Mouse (Mus musculus) CH12.LX (cell line): ENCODE results near the gene Ifit3. TPM values are rescaled to one million over a fixed set of nuclear protein-coding genes. Genes with fewer than 3 reads are reported as not detected.

Experiments
- DNase-seq: peaks from one replicate; pipeline ENCODE4 v3.0.0-alpha.2; 2013; ENCODE audit errors: extremely low read depth
- H3K27ac ChIP-seq: 2 replicates; pipeline ENCODE4 v1.5.1; 2012; ENCODE audit warnings: low read depth, mild to moderate bottlenecking, control low read depth, moderate library complexity; ENCODE audit not compliant: insufficient read depth
- H3K27me3 ChIP-seq: replicated peaks from 2 replicates; pipeline ENCODE3; 2012; ENCODE audit warnings: inconsistent platforms
- H3K36me3 ChIP-seq, 2 experiments: replicated peaks in 1 of 2; 2 replicates each; pipeline versions ENCODE3 to v1.6.1; 2012; ENCODE audit warnings: inconsistent platforms in 1 of 2, low read length in 1 of 2, mild to moderate bottlenecking in 1 of 2, mixed read lengths in 1 of 2, moderate library complexity in 1 of 2; ENCODE audit not compliant: control insufficient read depth in 1 of 2, insufficient read depth in 1 of 2
- H3K4me1 ChIP-seq, 2 experiments: 2 replicates each; pipeline ENCODE4 v1.6.1; 2012; ENCODE audit warnings: inconsistent platforms in 1 of 2, moderate library complexity in 1 of 2; ENCODE audit not compliant: insufficient read depth in 2 of 2, control insufficient read depth in 1 of 2
- H3K4me2 ChIP-seq: 2 replicates; pipeline ENCODE4 v1.6.1; 2012; ENCODE audit warnings: low read depth, mild to moderate bottlenecking, control low read depth; ENCODE audit not compliant: poor library complexity, insufficient read depth, severe bottlenecking
- H3K4me3 ChIP-seq, 3 experiments: fragments of 150-350 bp in 1 of 3; sonication (generic) in 1 of 3; replicated peaks in 1 of 3; 2 replicates each; pipeline versions ENCODE3 to v1.5.1; 2011 to 2012; ENCODE audit warnings: low read depth in 2 of 3, low read length in 2 of 3, mild to moderate bottlenecking in 2 of 3, moderate library complexity in 2 of 3, control low read depth in 1 of 3, improper control_type of control experiment in 1 of 3, inconsistent platforms in 1 of 3, mixed read lengths in 1 of 3; ENCODE audit not compliant: poor library complexity in 1 of 3
- H3K79me2 ChIP-seq: replicated peaks from 2 replicates; pipeline ENCODE4 v1.6.1; 2012; ENCODE audit warnings: mild to moderate bottlenecking, moderate library complexity; ENCODE audit not compliant: control insufficient read depth, poor library complexity, insufficient read depth, severe bottlenecking; ENCODE audit errors: extremely low read depth
- H3K9ac ChIP-seq: 2 replicates; pipeline ENCODE4 v1.6.1; 2012; ENCODE audit warnings: low read depth, mild to moderate bottlenecking, control low read depth, moderate library complexity; ENCODE audit not compliant: insufficient read depth
- H3K9me3 ChIP-seq: replicated peaks from 2 replicates; pipeline ENCODE3; 2012; ENCODE audit warnings: low read length, inconsistent platforms, mixed read lengths
- BHLHE40 ChIP-seq: IDR thresholded peaks from 2 replicates; pipeline ENCODE4 v1.6.1; 2011; ENCODE audit warnings: mild to moderate bottlenecking, low read depth, low read length, improper control_type of control experiment
- CHD1 ChIP-seq: IDR thresholded peaks from 2 replicates; pipeline ENCODE4 v1.6.1; 2012; ENCODE audit warnings: low read depth, low read length, improper control_type of control experiment, inconsistent platforms
- CHD2 ChIP-seq: IDR thresholded peaks from 2 replicates; pipeline ENCODE4 v1.6.1; 2011; ENCODE audit warnings: low read length, improper control_type of control experiment
- CTCF ChIP-seq, 2 experiments: IDR thresholded peaks in 1 of 2; conservative IDR thresholded peaks in 1 of 2; 2 replicates each; pipeline ENCODE4 v1.5.1; 2011 to 2012; ENCODE audit warnings: low read depth in 2 of 2, low read length in 2 of 2, improper control_type of control experiment in 1 of 2, inconsistent platforms in 1 of 2, mild to moderate bottlenecking in 1 of 2, moderate library complexity in 1 of 2
- E2F4 ChIP-seq: IDR thresholded peaks from 2 replicates; pipeline ENCODE4 v1.6.1; 2011; ENCODE audit warnings: low read depth, low read length, improper control_type of control experiment; ENCODE audit not compliant: insufficient replicate concordance
- ELF1 ChIP-seq: IDR thresholded peaks from 2 replicates; pipeline ENCODE4 v1.6.1; 2014; ENCODE audit warnings: low read depth, mild to moderate bottlenecking, inconsistent platforms, low read length, improper control_type of control experiment
- ETS1 ChIP-seq: conservative IDR thresholded peaks from 2 replicates; pipeline ENCODE4 v1.6.1; 2012; ENCODE audit warnings: low read depth, mild to moderate bottlenecking, inconsistent platforms, low read length, improper control_type of control experiment, moderate library complexity
- HCFC1 ChIP-seq: IDR thresholded peaks from 2 replicates; pipeline ENCODE4 v1.6.1; 2012; ENCODE audit warnings: low read depth, mild to moderate bottlenecking, inconsistent platforms, low read length, improper control_type of control experiment
- IRF4 ChIP-seq: IDR thresholded peaks from 2 replicates; pipeline ENCODE4 v1.6.1; 2014; ENCODE audit warnings: low read depth, mild to moderate bottlenecking, inconsistent platforms, low read length, improper control_type of control experiment
- JUND ChIP-seq: conservative IDR thresholded peaks from 2 replicates; pipeline ENCODE4 v1.6.1; 2011; ENCODE audit warnings: low read depth, low read length, improper control_type of control experiment
- MAFK ChIP-seq: IDR thresholded peaks from 2 replicates; pipeline ENCODE4 v1.6.1; 2011; ENCODE audit warnings: low read length, improper control_type of control experiment; ENCODE audit not compliant: insufficient replicate concordance
- MXI1 ChIP-seq: IDR thresholded peaks from 2 replicates; pipeline ENCODE4 v1.6.1; 2011; ENCODE audit warnings: mild to moderate bottlenecking, low read depth, low read length, improper control_type of control experiment
- NELFE ChIP-seq: IDR thresholded peaks from 2 replicates; pipeline ENCODE4 v1.6.1; 2011; ENCODE audit warnings: low read depth, low read length, improper control_type of control experiment
- PAX5 ChIP-seq: IDR thresholded peaks from 2 replicates; pipeline ENCODE4 v1.6.1; 2012; ENCODE audit warnings: low read length, inconsistent platforms, mixed read lengths
- RAD21 ChIP-seq: IDR thresholded peaks from 2 replicates; pipeline ENCODE4 v1.6.1; 2011; ENCODE audit warnings: low read depth, mild to moderate bottlenecking, low read length, improper control_type of control experiment, moderate library complexity
- RCOR1 ChIP-seq: conservative IDR thresholded peaks from 2 replicates; pipeline ENCODE4 v1.6.1; 2012; ENCODE audit warnings: low read depth, mild to moderate bottlenecking, inconsistent platforms, low read length, improper control_type of control experiment
- SIN3A ChIP-seq: IDR thresholded peaks from 2 replicates; pipeline ENCODE4 v1.6.1; 2012; ENCODE audit warnings: low read length, improper control_type of control experiment, inconsistent platforms
- SMC3 ChIP-seq: IDR thresholded peaks from 2 replicates; pipeline ENCODE4 v1.6.1; 2011; ENCODE audit warnings: low read depth, low read length, improper control_type of control experiment
- TBP ChIP-seq: conservative IDR thresholded peaks from 2 replicates; pipeline ENCODE4 v1.6.1; 2011; ENCODE audit warnings: low read depth, low read length, improper control_type of control experiment
- UBTF ChIP-seq: IDR thresholded peaks from 2 replicates; pipeline ENCODE4 v1.6.1; 2012; ENCODE audit warnings: low read depth, mild to moderate bottlenecking, inconsistent platforms, low read length, improper control_type of control experiment, moderate library complexity
- ZC3H11A ChIP-seq: IDR thresholded peaks from 2 replicates; pipeline ENCODE4 v1.6.1; 2012; ENCODE audit warnings: low read depth, mild to moderate bottlenecking, inconsistent platforms, low read length, improper control_type of control experiment
- ZMIZ1 ChIP-seq: IDR thresholded peaks from 2 replicates; pipeline ENCODE4 v1.6.1; 2012; ENCODE audit warnings: low read depth, mild to moderate bottlenecking, inconsistent platforms, low read length, improper control_type of control experiment
- ZNF384 ChIP-seq: IDR thresholded peaks from 2 replicates; pipeline ENCODE4 v1.6.1; 2012; ENCODE audit warnings: low read depth, low read length, improper control_type of control experiment, inconsistent platforms
- dilution Hi-C: fragments of 300-500 bp; cut with MboI; formaldehyde crosslinking; loops from 2 replicates; pipeline ENCODE4 v1.14.3; 2020; ENCODE audit warnings: low sequenced_read_pairs; ENCODE audit not compliant: extremely low pct_unique_long_range_greater_than_20kb, extremely low pct_ligation_motif_present
- in situ Hi-C: fragments of 300-500 bp; cut with MboI; formaldehyde crosslinking; loops from 3 replicates; pipeline ENCODE4 v1.14.3; 2019; ENCODE audit warnings: low sequenced_read_pairs, low pct_ligation_motif_present, low pct_unique_long_range_greater_than_20kb, mixed read lengths
- polyA plus RNA-seq: library from polyadenylated mRNA; unstranded; fragments of >175 nt; gene quantifications from 2 replicates; pipeline ENCODE4 v1.2.1, GENCODE M21; 2012; ENCODE audit warnings: low read depth; ENCODE audit not compliant: insufficient read length
- total RNA-seq, 2 experiments: library from RNA; depleted of rRNA; stranded (reverse); fragments of 300-350 nt in 1 of 2; fragments of >200 nt in 1 of 2; gene quantifications; 2 replicates each; pipeline ENCODE4 v1.2.3; 2012 to 2014

The Ifit3 gene
- total and polyA plus RNA-seq, 3 experiments, result 0.08 to 1.0 (median 1.0) TPM

GRCm38 (mm10) chr19:34546211-34546610, 37.1 kb upstream of the Ifit3 start:
- Histone ChIP-seq H3K4me1 (peaks cover 0 to 7% of the 10 kb centered on the region in 2 experiments; a peak in 1 of 4 replicates), H3K9ac (no peak overlapping the region), H3K4me3 (no peak overlapping the region), H3K4me2 (no peak overlapping the region), H3K27ac (no peak overlapping the region), H3K36me3 (no peaks in the 10 kb centered on the region), H3K79me2 (no peaks in the 10 kb centered on the region; the same call in 1 of the 2 replicates), H3K27me3 (no peaks in the 10 kb centered on the region), H3K9me3 (no peaks in the 10 kb centered on the region)
- TF ChIP-seq MXI1 (no peak), UBTF (no peak), ZNF384 (no peak), JUND (no peak), RAD21 (no peak), NELFE (no peak), ELF1 (no peak), ZMIZ1 (no peak), RCOR1 (no peak), SMC3 (no peak), CHD2 (no peak), TBP (no peak), E2F4 (no peak), SIN3A (no peak), BHLHE40 (no peak), HCFC1 (no peak), CHD1 (no peak), ZC3H11A (no peak), MAFK (no peak)
- dilution Hi-C loops (no loop called here), in situ Hi-C loops (loop anchor here (10.0 kb wide), 1 partner anchor 119 kb away; no protein-coding TSS in a partner anchor)
- no peak for DNase-seq

- Histone ChIP-seq H3K36me3 (no peaks in the 10 kb centered on the region), H3K4me3 (no peak overlapping the region)
- in situ Hi-C loops, result loop anchor here (10.0 kb wide), 1 partner anchor 117 kb away; no protein-coding TSS in a partner anchor
These were observed 35.4 kb upstream of the Ifit3 start for GRCm38 (mm10) chr19:34547976-34548375.

More at GRCm38 (mm10) chr19:34547976-34548375, 35.4 kb upstream of the Ifit3 start:
- Histone ChIP-seq H3K4me2 (no peak overlapping the region), H3K9ac (no peak overlapping the region), H3K27ac (no peak overlapping the region), H3K27me3 (no peaks in the 10 kb centered on the region), H3K9me3 (no peaks in the 10 kb centered on the region), H3K79me2 (no peaks in the 10 kb centered on the region; the same call in 1 of the 2 replicates), H3K4me1 (peaks cover 0 to 21% of the 10 kb centered on the region in 2 experiments; a peak in 2 of 4 replicates)
- DNase-seq, result peak; percentile 90
- dilution Hi-C loops, result no loop called here
- TF ChIP-seq SMC3, result peak; percentile 87
- TF ChIP-seq CHD2, result no peak
- no peak for TF ChIP-seq ZMIZ1
- TF ChIP-seq RAD21, result peak; percentile 78
- no peak for TF ChIP-seq MAFK
- no peak for TF ChIP-seq ETS1
- peak; percentile 37; the same call in 1 of the 2 replicates for TF ChIP-seq ELF1
- TF ChIP-seq HCFC1, result no peak
- no peak; the same call in 1 of the 2 replicates for TF ChIP-seq NELFE
- peak; percentile 51 to 91; a peak in 2 of 4 replicates for TF ChIP-seq CTCF (conservative IDR thresholded peaks at IDR 0.05 in 1 of 2, IDR thresholded peaks at IDR 0.05 in 1 of 2; ENCODE audit: low read depth in 2 of 2, low read length in 2 of 2)
- peak; percentile 80 for TF ChIP-seq IRF4
- 0 out of 2 replicates have a peak, but pooled peaks have one; percentile 3 for TF ChIP-seq ZC3H11A
- TF ChIP-seq PAX5, result no peak
